Mouse (Mus musculus): ENCODE results near the gene 2700081O15Rik. TPM values are rescaled to one million over a fixed set of nuclear protein-coding genes. Genes with fewer than 3 reads are reported as not detected.

2700081O15Rik gene
- polyA plus RNA-seq, 1 experiment from 2014 or later: 15.1 TPM

DNA sequence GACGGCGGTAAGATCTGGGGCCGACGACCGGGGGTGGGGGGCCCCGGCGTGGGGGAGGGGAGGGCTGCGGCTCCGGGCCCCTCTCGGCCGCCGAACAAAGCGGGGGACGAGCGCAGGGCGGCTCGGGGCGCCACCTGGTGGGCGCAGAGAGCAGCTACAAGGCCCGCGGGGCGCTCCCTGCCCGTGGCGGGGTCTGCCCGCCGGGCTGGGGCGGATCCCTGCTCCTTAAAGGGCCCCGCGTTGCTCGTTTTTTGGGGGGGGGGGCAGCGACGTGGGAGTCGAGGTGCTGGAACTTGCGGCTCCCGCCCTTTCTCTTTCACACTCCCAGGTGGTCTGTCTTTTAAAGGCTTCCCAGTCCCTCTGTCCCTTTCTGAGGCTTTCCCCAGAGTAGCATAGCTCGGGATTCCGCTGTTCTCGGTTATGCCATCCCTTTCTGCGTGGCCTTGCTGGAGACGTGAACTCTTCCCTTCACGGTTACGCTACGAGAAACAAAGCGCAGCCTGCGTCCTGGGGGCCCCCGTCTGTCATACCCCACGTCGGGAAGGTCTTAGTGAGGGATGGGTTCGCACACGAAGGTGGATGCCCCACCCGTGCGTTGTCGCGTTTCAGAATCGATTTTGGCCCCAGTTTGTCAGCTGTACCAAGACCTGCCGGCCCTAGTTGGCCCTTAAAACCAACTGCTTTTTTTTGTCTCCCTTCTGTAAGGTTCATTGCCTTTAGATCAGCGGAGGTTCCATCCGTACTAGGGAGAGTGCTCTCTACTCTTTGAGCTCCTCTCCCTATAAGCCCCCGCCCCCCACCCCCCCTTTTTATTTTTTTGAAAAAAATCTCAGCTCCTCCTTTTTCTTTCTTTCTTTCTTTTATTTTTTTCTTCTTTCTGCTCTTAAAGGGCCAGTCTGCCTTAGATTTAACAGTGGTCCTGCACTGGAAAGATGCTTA, 755 bp downstream of the 2700081O15Rik start:
- peaks cover 10% of the 10 kb centered on the region for H3K36me3 ChIP-seq (ENCODE audit: control insufficient read depth, insufficient read depth, low read length)
- H3K27me3 ChIP-seq (ENCODE audit: control insufficient read depth, insufficient read depth, low read length): no peaks in the 10 kb centered on the region
- WGBS: under 1% methylated on average over 48 of the region's 59 CpGs
- peak overlapping the region; percentile 83 for H3K4me2 ChIP-seq (ENCODE audit: low read depth)
- peaks cover 42% of the 10 kb centered on the region for H3K4me1 ChIP-seq (ENCODE audit: control insufficient read depth, insufficient read depth, low read length)
- H3K9me3 ChIP-seq (ENCODE audit: control insufficient read depth, low read length): no peaks in the 10 kb centered on the region
- H3K9ac ChIP-seq (ENCODE audit: low read length): peak overlapping the region; percentile 99
- peak overlapping the region; percentile 100 for H3K4me3 ChIP-seq (ENCODE audit: low read depth, low read length)
- ATAC-seq (ENCODE audit: insufficient read depth, low FRiP score, low TSS enrichment) (peak; percentile 42), DNase-seq (ENCODE audit: low spot score) (peak; percentile 91)
- peak overlapping the region; percentile 99 for H3K27ac ChIP-seq (ENCODE audit: low read depth, low read length)

DNA sequence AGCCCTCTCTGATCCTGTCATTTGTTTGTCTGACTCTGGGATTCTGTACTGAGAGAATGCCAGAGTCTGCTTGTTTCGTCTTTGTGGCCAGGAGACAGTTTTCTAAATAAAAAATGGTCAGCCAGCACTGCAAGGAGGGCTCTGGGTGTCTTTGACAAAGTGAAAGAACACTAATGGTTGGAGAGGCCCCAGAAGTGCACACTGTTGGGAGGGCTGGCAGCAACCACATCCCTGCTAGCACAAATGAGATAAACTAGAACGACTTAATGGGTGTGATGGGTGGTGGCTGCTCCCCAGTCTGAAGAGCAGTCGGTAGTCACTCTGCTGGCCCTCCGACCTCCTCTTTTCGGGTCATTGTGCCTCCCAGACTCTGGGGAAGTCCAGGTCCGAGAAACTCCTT, 1.7 kb downstream of the 2700081O15Rik start:
- Histone ChIP-seq H3K4me1 (ENCODE audit: control insufficient read depth, insufficient read depth, low read length) (peaks cover 50% of the 10 kb centered on the region), H3K4me2 (ENCODE audit: low read depth) (peak overlapping the region; percentile 83), H3K4me3 (ENCODE audit: low read depth, low read length) (peak overlapping the region; percentile 100), H3K9ac (ENCODE audit: low read length) (peak overlapping the region; percentile 99), H3K36me3 (ENCODE audit: control insufficient read depth, insufficient read depth, low read length) (peaks cover 14% of the 10 kb centered on the region), H3K27me3 (ENCODE audit: control insufficient read depth, insufficient read depth, low read length) (no peaks in the 10 kb centered on the region), H3K27ac (ENCODE audit: low read depth, low read length) (0 out of 2 replicates have a peak overlapping the region, but pooled peaks have one; percentile 23), H3K9me3 (ENCODE audit: control insufficient read depth, low read length) (no peaks in the 10 kb centered on the region)
- ATAC-seq (ENCODE audit: insufficient read depth, low FRiP score, low TSS enrichment): no peak
- 36% methylated on average over 6 of the region's 6 CpGs for WGBS
- no peak for DNase-seq (ENCODE audit: low spot score)

DNA sequence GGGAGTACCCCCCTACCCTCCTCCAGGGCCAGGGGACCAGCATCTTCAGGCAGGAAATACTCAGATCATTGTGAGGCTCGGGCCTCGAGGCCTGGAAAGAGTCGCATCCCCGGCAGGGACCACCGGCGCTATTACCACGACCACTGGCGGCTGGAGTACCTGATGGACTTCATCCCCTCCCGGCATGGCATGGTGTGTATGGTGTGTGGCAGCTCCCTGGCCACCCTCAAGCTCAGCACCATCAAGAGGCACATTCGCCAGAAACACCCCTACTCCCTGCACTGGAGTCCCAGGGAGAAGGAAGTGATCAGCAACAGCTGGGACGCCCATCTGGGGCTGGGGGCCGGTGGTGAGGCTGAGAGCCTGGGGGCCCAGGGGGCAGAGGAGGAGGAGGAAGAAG, 2.7 kb downstream of the 2700081O15Rik start:
- Histone ChIP-seq H3K4me2 (ENCODE audit: low read depth) (peak overlapping the region; percentile 83), H3K27me3 (ENCODE audit: control insufficient read depth, insufficient read depth, low read length) (no peaks in the 10 kb centered on the region), H3K4me1 (ENCODE audit: control insufficient read depth, insufficient read depth, low read length) (peaks cover 50% of the 10 kb centered on the region), H3K36me3 (ENCODE audit: control insufficient read depth, insufficient read depth, low read length) (peaks cover 14% of the 10 kb centered on the region), H3K9ac (ENCODE audit: low read length) (peak overlapping the region; percentile 99), H3K9me3 (ENCODE audit: control insufficient read depth, low read length) (no peaks in the 10 kb centered on the region), H3K27ac (ENCODE audit: low read depth, low read length) (no peak overlapping the region), H3K4me3 (ENCODE audit: low read depth, low read length) (peak overlapping the region; percentile 100)
- ATAC-seq (ENCODE audit: insufficient read depth, low FRiP score, low TSS enrichment) (no peak), DNase-seq (ENCODE audit: low spot score) (no peak)
- 71% methylated on average over 12 of the region's 12 CpGs for WGBS

DNA sequence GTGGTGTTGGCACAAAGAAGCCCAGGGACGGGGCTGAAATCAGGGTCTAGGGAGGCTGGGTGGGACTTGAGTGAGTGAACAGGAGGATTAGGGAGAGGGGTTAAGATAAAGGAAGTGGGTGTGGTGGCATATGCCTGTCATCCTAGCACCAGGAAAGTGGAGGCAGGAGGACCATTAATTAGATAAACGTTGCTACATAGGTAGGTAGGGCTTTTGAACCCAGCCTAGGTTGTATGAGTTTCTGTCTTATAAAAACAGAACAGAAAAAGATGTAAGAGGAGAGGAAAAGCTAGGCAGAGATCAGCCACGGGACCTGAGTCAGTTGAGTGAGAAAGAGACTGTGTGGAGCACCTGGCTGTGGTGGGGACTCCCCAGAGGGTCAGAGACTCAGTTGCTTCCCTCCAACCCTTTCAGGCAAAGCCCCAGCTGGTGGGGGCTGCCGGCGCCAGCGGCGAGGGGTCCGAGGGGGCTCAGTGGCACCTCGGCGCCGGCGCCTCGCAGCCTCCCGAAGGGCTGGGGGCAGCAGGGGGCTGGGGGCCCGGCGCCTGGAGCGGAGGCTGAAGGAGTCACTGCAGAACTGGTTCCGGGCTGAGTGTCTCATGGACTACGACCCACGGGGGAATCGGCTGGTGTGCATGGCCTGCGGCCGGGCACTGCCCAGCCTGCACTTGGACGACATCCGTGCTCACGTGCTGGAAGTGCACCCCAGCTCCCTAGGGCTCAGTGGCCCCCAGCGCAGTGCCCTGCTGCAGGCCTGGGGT, 3.6 kb downstream of the 2700081O15Rik start:
- Histone ChIP-seq H3K9ac (ENCODE audit: low read length) (peak overlapping the region; percentile 51; the same call in 1 of the 2 replicates), H3K36me3 (ENCODE audit: control insufficient read depth, insufficient read depth, low read length) (peaks cover 14% of the 10 kb centered on the region), H3K4me3 (ENCODE audit: low read depth, low read length) (peak overlapping the region; percentile 16), H3K9me3 (ENCODE audit: control insufficient read depth, low read length) (no peaks in the 10 kb centered on the region), H3K27me3 (ENCODE audit: control insufficient read depth, insufficient read depth, low read length) (no peaks in the 10 kb centered on the region), H3K4me1 (ENCODE audit: control insufficient read depth, insufficient read depth, low read length) (peaks cover 50% of the 10 kb centered on the region), H3K27ac (ENCODE audit: low read depth, low read length) (peak overlapping the region; percentile 69), H3K4me2 (ENCODE audit: low read depth) (peak overlapping the region; percentile 45)
- ATAC-seq (ENCODE audit: insufficient read depth, low FRiP score, low TSS enrichment) (no peak), DNase-seq (ENCODE audit: low spot score) (no peak)
- WGBS: 51% methylated on average over 27 of the region's 27 CpGs

DNA sequence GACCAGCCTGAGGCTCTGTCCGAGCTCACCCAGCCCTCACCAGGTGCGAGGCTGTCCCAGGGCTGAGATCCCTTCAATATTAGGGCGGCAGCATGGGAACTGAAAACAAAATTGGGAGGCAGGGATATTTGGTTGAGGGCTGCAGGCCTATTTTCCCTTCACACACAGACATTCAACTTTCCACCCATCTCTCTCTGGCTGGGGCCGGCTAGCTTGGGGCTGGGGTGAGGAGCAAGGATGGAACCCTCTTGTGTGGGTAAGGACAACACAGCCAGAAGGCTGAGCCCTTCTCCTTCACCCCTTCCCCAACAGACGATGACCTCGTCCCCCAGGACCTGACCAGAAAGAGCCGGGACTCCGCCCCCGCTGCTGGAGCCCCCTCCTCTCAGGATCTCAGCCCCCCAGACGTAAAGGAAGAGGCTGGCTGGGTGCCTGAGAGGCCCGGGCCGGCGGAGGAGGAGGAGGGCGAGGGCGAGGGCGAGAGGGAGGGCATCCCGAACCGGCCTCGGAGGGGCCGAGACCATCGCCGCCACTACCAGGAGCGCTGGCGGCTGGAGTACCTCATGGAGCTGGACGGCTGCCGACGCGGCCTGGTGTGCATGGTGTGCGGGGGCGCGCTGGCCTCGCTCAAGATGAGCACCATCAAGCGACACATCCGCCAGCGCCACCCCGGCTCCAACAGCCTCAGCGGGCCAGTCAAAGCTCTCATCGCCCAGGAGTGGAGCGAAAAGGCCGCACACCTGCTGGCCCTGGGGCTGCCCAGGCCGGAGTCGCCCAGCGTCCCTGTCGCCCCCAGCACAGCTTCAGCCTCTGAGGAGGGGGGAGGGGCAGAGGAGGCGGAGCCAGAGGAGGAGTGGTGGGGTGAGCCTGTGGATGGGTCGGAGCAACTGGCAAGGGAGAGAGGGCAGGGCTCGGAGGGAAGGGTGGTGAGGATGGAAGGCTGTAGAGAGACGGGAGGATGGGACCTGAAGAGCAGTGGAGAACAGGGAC, 4.5 kb downstream of the 2700081O15Rik start:
- H3K27me3 ChIP-seq (ENCODE audit: control insufficient read depth, insufficient read depth, low read length): no peaks in the 10 kb centered on the region
- peak; percentile 86 for DNase-seq (ENCODE audit: low spot score)
- peak overlapping the region; percentile 45 for H3K4me2 ChIP-seq (ENCODE audit: low read depth)
- peaks cover 50% of the 10 kb centered on the region for H3K4me1 ChIP-seq (ENCODE audit: control insufficient read depth, insufficient read depth, low read length)
- H3K9me3 ChIP-seq (ENCODE audit: control insufficient read depth, low read length): no peaks in the 10 kb centered on the region
- H3K36me3 ChIP-seq (ENCODE audit: control insufficient read depth, insufficient read depth, low read length): peaks cover 14% of the 10 kb centered on the region
- peak overlapping the region; percentile 69 for H3K27ac ChIP-seq (ENCODE audit: low read depth, low read length)
- WGBS: 9% methylated on average over 37 of the region's 48 CpGs
- ATAC-seq (ENCODE audit: insufficient read depth, low FRiP score, low TSS enrichment): peak; percentile 49
- peak overlapping the region; percentile 51 for H3K9ac ChIP-seq (ENCODE audit: low read length)
- H3K4me3 ChIP-seq (ENCODE audit: low read depth, low read length): peak overlapping the region; percentile 26

DNA sequence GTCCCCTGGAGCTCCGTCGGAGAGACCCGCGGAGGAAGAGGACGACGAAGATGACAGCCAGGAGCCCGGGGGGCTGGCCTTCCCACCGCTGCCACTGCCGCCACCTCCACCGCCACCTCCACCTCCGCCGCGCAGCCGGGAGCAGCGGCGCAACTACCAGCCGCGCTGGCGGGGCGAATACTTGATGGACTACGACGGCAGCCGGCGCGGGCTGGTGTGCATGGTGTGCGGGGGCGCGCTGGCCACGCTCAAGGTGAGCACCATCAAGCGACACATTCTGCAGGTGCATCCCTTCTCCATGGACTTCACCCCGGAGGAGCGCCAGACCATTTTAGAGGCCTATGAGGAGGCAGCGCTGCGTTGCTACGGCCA, 5.2 kb downstream of the 2700081O15Rik start:
- Histone ChIP-seq H3K4me2 (ENCODE audit: low read depth) (peak overlapping the region; percentile 45), H3K4me1 (ENCODE audit: control insufficient read depth, insufficient read depth, low read length) (peaks cover 50% of the 10 kb centered on the region), H3K27ac (ENCODE audit: low read depth, low read length) (peak overlapping the region; percentile 69), H3K4me3 (ENCODE audit: low read depth, low read length) (peak overlapping the region; percentile 26), H3K27me3 (ENCODE audit: control insufficient read depth, insufficient read depth, low read length) (no peaks in the 10 kb centered on the region), H3K9me3 (ENCODE audit: control insufficient read depth, low read length) (no peaks in the 10 kb centered on the region), H3K36me3 (ENCODE audit: control insufficient read depth, insufficient read depth, low read length) (peaks cover 14% of the 10 kb centered on the region), H3K9ac (ENCODE audit: low read length) (peak overlapping the region; percentile 51)
- DNase-seq (ENCODE audit: low spot score) (no peak), ATAC-seq (ENCODE audit: insufficient read depth, low FRiP score, low TSS enrichment) (0 out of 2 replicates have a peak, but pooled peaks have one; percentile 3)
- WGBS: 9% methylated on average over 34 of the region's 35 CpGs

DNA sequence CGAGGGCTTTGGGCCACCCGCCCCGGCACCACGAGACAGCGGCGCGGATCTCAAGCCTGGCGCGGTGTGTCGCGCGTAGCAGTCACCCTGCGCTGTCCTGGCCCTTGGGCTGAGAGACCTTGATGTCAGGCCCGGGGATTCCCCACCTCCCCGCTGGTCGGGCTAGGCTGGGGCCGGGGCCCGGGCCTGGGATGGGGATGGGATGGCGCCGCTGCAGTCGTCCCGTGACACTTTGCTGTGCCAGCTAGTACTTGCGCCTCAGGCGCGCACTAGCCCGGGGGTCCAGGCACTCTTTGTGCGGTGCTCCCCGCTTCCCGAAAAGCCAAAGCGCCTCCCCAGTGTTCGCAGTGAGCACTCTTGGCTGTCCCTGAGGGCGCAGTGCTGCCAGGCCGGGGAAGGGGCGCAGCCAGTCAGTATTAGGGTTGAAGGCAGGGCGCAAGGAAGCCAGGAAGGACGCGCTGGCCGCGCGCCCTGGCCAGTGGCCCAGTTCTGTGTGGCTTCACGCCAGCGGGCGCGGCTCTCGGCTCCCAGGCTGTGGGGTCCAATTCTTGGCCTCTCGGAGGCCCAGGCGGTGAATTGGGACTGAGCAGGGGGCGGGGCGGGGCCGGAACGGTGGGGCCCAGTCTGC, 5.7 kb downstream of the 2700081O15Rik start:
- H3K27me3 ChIP-seq (ENCODE audit: control insufficient read depth, insufficient read depth, low read length): no peaks in the 10 kb centered on the region
- no peak; the same call in 1 of the 2 replicates for ATAC-seq (ENCODE audit: insufficient read depth, low FRiP score, low TSS enrichment)
- no peaks in the 10 kb centered on the region for H3K9me3 ChIP-seq (ENCODE audit: control insufficient read depth, low read length)
- H3K4me2 ChIP-seq (ENCODE audit: low read depth): peak overlapping the region; percentile 45
- H3K9ac ChIP-seq (ENCODE audit: low read length): peak overlapping the region; percentile 51
- WGBS: 11% methylated on average over 51 of the region's 51 CpGs
- peak; percentile 59 for DNase-seq (ENCODE audit: low spot score)
- peak overlapping the region; percentile 26 for H3K4me3 ChIP-seq (ENCODE audit: low read depth, low read length)
- peaks cover 15% of the 10 kb centered on the region for H3K36me3 ChIP-seq (ENCODE audit: control insufficient read depth, insufficient read depth, low read length)
- H3K27ac ChIP-seq (ENCODE audit: low read depth, low read length): peak overlapping the region; percentile 69
- peaks cover 50% of the 10 kb centered on the region for H3K4me1 ChIP-seq (ENCODE audit: control insufficient read depth, insufficient read depth, low read length)
